Mouse (Mus musculus) G1E (cell line): ENCODE results near the gene Tas1r1. TPM values are rescaled to one million over a fixed set of nuclear protein-coding genes. Genes with fewer than 3 reads are reported as not detected.

Experiments used
- ATAC-seq: 2 replicates; pipeline ENCODE4 v1.8.0; 2016; ENCODE audit warnings: mild to moderate bottlenecking; ENCODE audit not compliant: insufficient number of reproducible peaks, poor library complexity, low FRiP score, severe bottlenecking; ENCODE audit errors: extremely low read depth
- DNase-seq: peaks from one replicate; pipeline ENCODE4 v3.0.0; 2012; ENCODE audit warnings: low spot score
- H3K27me3 ChIP-seq: 2 replicates; pipeline ENCODE4 v1.6.1; 2012; ENCODE audit warnings: mild to moderate bottlenecking, low read length, inconsistent platforms; ENCODE audit not compliant: insufficient read depth
- H3K36me3 ChIP-seq: replicated peaks from 2 replicates; pipeline ENCODE3; 2012; ENCODE audit warnings: mild to moderate bottlenecking, inconsistent platforms
- H3K4me1 ChIP-seq: 2 replicates; pipeline ENCODE4 v1.6.1; 2012; ENCODE audit warnings: low read depth, low read length, inconsistent platforms, mixed read lengths; ENCODE audit not compliant: insufficient read depth
- H3K4me3 ChIP-seq: 2 replicates; pipeline ENCODE4 v1.5.1; 2012; ENCODE audit warnings: low read depth, mild to moderate bottlenecking, inconsistent platforms, low read length, moderate library complexity, mixed read lengths
- H3K9me3 ChIP-seq: replicated peaks from 2 replicates; pipeline ENCODE4 v1.6.1; 2012; ENCODE audit warnings: inconsistent platforms
- CTCF ChIP-seq: IDR thresholded peaks from 2 replicates; pipeline ENCODE4 v1.5.1; 2012; ENCODE audit warnings: low read depth, low read length, inconsistent platforms, mixed read lengths
- GATA1 ChIP-seq: IDR thresholded peaks from 2 replicates; pipeline ENCODE4 v1.6.1; 2012; ENCODE audit warnings: borderline replicate concordance, low read length, inconsistent platforms, mixed read lengths
- GATA2 ChIP-seq: IDR thresholded peaks from 2 replicates; pipeline ENCODE4 v1.6.1; 2012; ENCODE audit warnings: low read depth, low read length, inconsistent platforms, borderline replicate concordance
- POLR2AphosphoS5 ChIP-seq: IDR thresholded peaks from 2 replicates; pipeline ENCODE4 v1.6.1; 2012; ENCODE audit warnings: low read depth, low read length, inconsistent platforms; ENCODE audit not compliant: insufficient replicate concordance
- TAL1 ChIP-seq: conservative IDR thresholded peaks from 2 replicates; pipeline ENCODE4 v1.6.1; 2012; ENCODE audit warnings: low read depth, low read length, inconsistent platforms, mixed read lengths
- polyA plus RNA-seq: library from polyadenylated mRNA; stranded (reverse); fragments of >175 nt; gene quantifications from 2 replicates; pipeline ENCODE4 v1.2.3, GENCODE M21; 2012
- total RNA-seq, 2 experiments: library from RNA; stranded (forward) in 1 of 2; stranded (reverse) in 1 of 2; fragments of 200-1000 nt in 1 of 2; fragments of >200 nt in 1 of 2; fragmentation: Nextera tagmentation in 1 of 2; gene quantifications; 2 replicates each; pipeline ENCODE4 v1.2.3; 2014 to 2017

Tas1r1 gene
- total and polyA plus RNA-seq, 3 experiments = 0.02 to 0.27 TPM; not detected in 1

DNA sequence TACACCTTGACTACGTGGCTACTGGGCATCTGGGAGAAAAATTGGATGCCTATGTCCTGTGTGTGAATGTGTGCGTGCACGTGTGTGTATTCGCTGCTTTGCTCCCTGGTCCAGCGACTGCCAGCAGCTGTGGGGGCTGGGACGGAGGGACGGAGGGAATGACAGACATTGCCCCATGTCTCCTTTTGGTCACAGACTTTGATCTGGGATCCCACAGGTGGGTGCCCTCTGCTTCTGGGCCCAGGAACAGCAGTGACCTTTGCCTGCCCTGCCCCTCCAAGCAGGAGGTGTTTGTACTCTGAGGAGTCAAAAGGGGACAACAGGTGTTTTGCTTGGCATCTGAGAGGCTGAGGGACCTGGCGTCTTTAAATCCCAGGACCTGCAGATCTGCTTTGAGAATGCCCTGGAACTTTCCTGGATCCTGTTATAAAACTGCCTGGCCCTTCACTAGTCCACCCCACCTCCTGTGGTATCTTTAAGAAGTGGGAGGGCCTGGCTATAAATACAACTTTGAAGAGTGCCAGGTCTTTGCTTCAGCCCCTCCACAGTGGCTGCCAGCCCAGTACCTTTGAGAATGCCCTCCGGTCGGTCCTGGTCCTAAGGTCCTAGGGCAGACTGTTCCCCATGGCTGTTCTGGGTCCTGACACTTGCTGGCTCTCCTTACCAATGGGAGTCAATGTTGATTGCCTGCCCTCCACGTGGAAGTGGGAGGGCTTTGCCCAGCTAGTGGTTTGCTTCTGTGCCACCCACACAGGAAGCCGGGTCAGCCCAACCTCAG, 25.1 kb downstream of the Tas1r1 start:
- Histone ChIP-seq H3K27me3 (peaks cover 4% of the 10 kb centered on the region), H3K36me3 (peaks cover 79% of the 10 kb centered on the region), H3K4me3 (no peak overlapping the region), H3K4me1 (peaks cover 52% of the 10 kb centered on the region), H3K9me3 (no peaks in the 10 kb centered on the region)
- DNase-seq (no peak), ATAC-seq (no peak)
- TF ChIP-seq POLR2AphosphoS5 = no peak
- TF ChIP-seq GATA2 = no peak
- no peak for TF ChIP-seq CTCF
- TF ChIP-seq GATA1 = no peak
- no peak for TF ChIP-seq TAL1

DNA sequence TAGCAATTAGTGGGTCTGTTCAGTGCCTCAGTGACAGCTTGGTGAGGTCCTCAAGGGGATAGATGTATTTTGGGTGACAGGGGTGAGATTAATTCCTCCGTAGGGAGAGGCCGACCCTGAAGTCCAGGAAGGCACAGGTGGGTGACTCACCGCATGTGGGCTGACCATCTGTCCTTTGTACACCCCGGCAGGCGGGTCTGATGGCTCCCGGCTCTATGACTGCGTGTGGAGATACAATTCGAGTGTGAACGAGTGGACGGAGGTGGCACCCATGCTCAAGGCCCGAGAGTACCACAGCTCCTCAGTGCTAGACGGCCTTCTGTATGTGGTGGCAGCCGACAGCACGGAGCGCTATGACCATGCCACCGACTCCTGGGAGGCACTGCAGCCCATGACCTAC, 26.3 kb downstream of the Tas1r1 start:
- DNase-seq (no peak), ATAC-seq (no peak)
- no peak for TF ChIP-seq CTCF
- no peak for TF ChIP-seq TAL1
- no peak for TF ChIP-seq GATA2
- no peak for TF ChIP-seq POLR2AphosphoS5
- TF ChIP-seq GATA1 = no peak
- H3K27me3 ChIP-seq = peaks cover 16% of the 10 kb centered on the region
- H3K4me3 ChIP-seq = peak overlapping the region; percentile 17; the same call in 1 of the 2 replicates
- peaks cover 61% of the 10 kb centered on the region for H3K4me1 ChIP-seq
- peaks cover 68% of the 10 kb centered on the region for H3K36me3 ChIP-seq
- no peaks in the 10 kb centered on the region for H3K9me3 ChIP-seq

DNA sequence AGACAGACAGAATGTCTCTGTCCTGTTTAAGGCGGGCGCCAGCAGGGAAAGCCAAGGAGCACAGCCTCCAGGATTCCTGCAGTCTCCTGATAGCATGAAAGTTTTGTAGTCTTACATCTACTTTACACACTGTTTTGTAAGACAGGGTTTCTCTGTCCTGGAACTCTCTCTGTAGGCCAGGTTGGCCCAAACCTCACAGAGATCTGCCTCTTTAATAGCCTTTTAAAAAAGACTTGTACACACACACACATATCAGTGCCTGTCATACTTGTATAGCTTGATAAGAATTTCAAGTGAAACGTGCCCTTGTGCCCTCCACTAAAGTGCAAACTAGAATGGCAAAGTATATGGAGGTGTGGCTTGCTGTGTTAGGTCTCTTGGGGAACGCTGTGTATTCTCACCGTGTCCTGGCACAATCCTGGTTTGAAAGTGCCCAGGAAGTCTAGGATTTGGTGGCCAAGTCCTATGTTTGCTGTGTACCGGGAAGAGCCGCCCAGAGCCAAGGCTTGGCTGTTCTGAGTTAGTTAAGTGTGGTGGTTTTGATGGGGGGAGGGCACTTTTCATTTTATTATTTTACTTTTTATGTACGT, 27.1 kb downstream of the Tas1r1 start:
- DNase-seq (no peak), ATAC-seq (no peak)
- Histone ChIP-seq H3K9me3 (no peaks in the 10 kb centered on the region), H3K36me3 (peaks cover 60% of the 10 kb centered on the region), H3K27me3 (peaks cover 23% of the 10 kb centered on the region), H3K4me3 (peak overlapping the region; percentile 95; the same call in 1 of the 2 replicates), H3K4me1 (peaks cover 59% of the 10 kb centered on the region)
- TF ChIP-seq CTCF (no peak), POLR2AphosphoS5 (no peak), GATA1 (no peak), GATA2 (no peak), TAL1 (no peak)

DNA sequence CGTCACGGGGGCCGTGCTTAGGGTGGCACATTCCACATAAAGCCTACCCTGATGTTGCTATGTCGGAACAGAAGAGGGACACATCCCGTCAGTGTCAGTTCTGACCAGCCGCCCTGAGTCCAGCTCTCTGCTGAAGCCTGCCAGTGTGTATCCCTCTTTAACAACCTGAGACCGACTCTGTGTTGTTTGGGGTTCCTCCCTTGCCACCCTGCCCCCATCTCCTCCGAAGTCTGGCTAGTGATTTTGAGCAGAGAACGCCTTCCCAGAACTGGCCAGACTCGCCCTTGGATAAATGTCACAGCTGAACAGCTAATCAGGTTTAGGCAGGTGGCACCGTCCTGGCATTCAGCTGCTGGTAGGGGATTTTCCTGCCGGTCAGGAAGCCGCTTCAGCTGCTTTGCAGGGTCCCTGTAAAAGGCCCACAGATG, 27.6 kb downstream of the Tas1r1 start:
- no peak for DNase-seq
- peaks cover 59% of the 10 kb centered on the region for H3K4me1 ChIP-seq
- no peaks in the 10 kb centered on the region for H3K9me3 ChIP-seq
- H3K27me3 ChIP-seq = peaks cover 23% of the 10 kb centered on the region
- TF ChIP-seq POLR2AphosphoS5 (no peak), GATA1 (no peak), CTCF (no peak), GATA2 (no peak), TAL1 (no peak)
- ATAC-seq = no peak; the same call in 1 of the 2 replicates
- H3K36me3 ChIP-seq = peaks cover 54% of the 10 kb centered on the region
- H3K4me3 ChIP-seq = peak overlapping the region; percentile 95

DNA sequence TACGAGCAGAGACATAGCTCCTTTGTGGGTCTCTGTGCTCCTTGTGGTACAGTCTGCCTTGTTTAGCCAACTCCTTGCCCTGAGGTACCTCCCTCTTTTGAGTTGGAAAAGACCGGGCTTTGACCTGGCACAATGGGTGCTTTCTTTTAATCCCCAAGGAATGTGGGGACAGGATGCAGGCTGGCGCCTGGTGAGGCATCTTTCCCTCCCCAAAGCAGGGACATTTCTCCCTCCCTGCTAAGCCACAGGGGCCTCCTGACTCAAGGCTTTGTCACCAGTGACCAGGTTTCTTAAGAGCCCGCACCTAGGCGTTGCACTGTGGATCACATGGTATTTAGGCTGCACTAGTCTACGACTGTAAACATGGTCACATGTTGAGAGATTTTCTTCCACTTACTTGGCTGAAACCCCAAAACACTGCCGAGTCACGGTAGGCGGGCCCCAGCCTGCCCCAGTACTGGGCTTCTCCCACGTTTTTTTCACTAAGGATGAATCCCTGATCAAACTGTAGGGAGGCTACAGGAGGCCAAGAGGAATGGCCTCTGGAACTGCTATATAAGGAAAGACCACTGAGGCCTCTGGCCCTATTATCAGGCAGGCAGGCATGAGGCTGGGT, 28.2 kb downstream of the Tas1r1 start:
- Histone ChIP-seq H3K4me3 (peak overlapping the region; percentile 95), H3K9me3 (no peaks in the 10 kb centered on the region), H3K36me3 (peaks cover 49% of the 10 kb centered on the region), H3K27me3 (peaks cover 27% of the 10 kb centered on the region), H3K4me1 (peaks cover 59% of the 10 kb centered on the region)
- DNase-seq = peak; percentile 80
- TF ChIP-seq TAL1 = no peak
- TF ChIP-seq GATA2 = no peak
- no peak for TF ChIP-seq POLR2AphosphoS5
- TF ChIP-seq GATA1 = no peak
- TF ChIP-seq CTCF = no peak
- peak; percentile 77 for ATAC-seq
